Mouse (Mus musculus) layer of hippocampus, postnatal 36 days (tissue): Measurements from ENCODE around the gene Gm9817. TPM values are rescaled to one million over a fixed set of nuclear protein-coding genes. Genes with fewer than 3 reads are reported as not detected.

Source experiments
- DNase-seq, 2 experiments: peaks; one replicate each; pipeline ENCODE4 v3.0.0; 2022
- total RNA-seq, 2 experiments: library from RNA; stranded (reverse); gene quantifications; 2 replicates each; pipeline ENCODE4 v1.2.3; 2021

The Gm9817 gene
- total RNA-seq, 2 experiments from 2014 or later: 0.12 TPM; not detected in 1

DNA sequence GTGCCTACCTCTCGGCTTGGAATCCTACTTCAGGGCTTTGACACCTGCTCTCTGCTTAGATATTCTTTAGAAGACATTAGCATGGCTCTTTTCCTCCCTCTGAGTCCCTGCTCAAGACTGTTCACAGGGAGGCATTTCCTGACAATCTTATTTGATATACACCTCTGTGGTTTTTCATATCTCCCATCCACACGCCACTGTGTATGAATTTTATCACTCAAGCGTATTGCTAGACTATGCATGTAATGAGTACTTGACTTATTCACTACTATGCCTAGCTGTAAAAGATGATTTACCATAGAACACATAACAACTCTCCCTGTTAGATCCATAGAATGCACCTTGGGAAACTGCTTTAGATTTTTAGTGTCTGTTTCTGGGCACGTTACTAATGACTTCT lies 14.3 kb downstream of the Gm9817 start:
- DNase-seq: no peak

DNA sequence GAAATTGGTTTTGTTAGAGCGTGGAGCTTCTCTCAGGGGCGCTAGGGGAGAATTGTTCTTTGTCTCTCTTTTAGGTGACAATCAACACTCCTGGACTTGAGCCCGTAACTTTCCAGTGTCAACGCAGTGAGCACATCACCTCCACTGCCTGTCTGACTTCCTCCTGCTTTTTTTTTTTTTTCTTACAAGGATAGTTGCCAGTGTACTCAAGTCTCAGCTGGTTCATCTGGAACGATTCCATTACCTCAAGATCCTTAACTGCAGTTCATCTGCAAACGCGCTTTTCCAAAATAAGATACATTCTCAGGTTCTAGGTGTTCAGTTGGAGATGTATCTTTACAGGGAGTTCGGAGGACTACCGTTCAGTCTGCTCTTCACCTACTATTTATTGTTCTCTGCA lies 16.5 kb downstream of the Gm9817 start:
- no peak for DNase-seq

GRCm38 (mm10) chr13:45099582-45100229 lies 21.2 kb downstream of the Gm9817 start:
- DNase-seq: peak; percentile 22 to 24

- DNase-seq: no peak
Measured at GRCm38 (mm10) chr13:45106480-45106879, 28.0 kb downstream of the Gm9817 start.

DNA sequence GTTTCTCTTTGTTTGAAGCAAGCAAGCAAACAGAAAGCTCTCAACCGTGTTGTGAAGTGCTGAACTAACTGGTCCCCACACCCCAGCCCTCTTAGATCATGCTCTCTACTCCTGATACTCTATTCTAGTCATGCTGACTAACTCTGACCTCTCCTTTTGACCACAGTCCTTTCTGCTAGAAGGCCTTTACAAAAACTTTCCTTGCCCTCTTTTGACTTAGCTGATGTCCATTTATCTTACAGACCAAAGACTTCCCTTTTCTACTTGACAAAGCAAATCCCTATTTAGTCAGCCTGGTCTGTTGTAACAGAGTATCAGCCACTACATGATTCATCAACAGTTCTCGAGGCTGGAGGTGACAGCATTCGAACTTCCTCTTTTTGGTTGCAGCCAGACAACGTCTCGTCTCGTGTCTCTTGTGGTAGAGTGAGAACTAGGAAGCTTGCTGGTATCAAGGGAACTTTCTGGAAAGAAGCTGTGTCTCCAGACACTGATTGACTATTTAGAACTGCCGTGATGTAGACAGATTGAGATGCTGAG lies 30.4 kb downstream of the Gm9817 start:
- peak in 1 of 2 experiments; percentile 6 for DNase-seq

DNA sequence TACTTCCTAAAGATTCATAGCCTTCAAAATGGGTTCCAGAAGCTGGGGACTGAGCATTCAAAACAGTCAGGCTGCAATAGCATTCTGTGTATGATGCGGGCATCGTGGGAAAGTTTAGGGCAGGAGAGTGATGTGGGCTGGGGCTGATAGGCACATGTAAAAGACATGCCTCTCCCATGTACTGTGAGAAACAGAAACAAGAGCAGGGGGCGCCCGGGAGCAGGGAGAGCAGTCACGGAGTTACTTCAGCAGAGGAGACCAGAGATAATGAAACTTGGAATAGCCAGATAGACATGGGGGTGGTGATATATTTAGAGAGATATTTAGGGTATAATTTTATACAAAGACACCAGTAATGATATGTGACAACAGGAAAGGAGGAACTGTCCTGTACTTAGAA lies 39.9 kb downstream of the Gm9817 start:
- no peak for DNase-seq

- no peak for DNase-seq
Measured at GRCm38 (mm10) chr13:45118822-45119221, 40.3 kb downstream of the Gm9817 start.

Other genes starting within 250 kb of the Gm9817 start
- gene Dtnbp1, start 76.5 kb upstream of the Gm9817 start, total RNA-seq: 10 to 100 TPM; 81.1 to 82.7 TPM